Mouse (Mus musculus): Measurements from ENCODE around the gene Sh2b3. TPM values are rescaled to one million over a fixed set of nuclear protein-coding genes. Genes with fewer than 3 reads are reported as not detected.

Gene Sh2b3
- total RNA-seq, 4 experiments from 2014 or later, result 17.9 to 22.1 (median 19.9) TPM

GRCm38 (mm10) chr5:121824121-121824520 lies 13.3 kb downstream of the Sh2b3 start:
- no peak for DNase-seq (ENCODE audit: low spot score in 2 of 2)

GRCm38 (mm10) chr5:121823668-121824067 lies 13.8 kb downstream of the Sh2b3 start:
- DNase-seq (ENCODE audit: low spot score in 2 of 2), result no peak

GRCm38 (mm10) chr5:121822786-121823505 lies 14.5 kb downstream of the Sh2b3 start:
- no peak for DNase-seq (ENCODE audit: low spot score in 2 of 2)

GRCm38 (mm10) chr5:121821552-121821951 lies 15.9 kb downstream of the Sh2b3 start:
- no peak for DNase-seq (ENCODE audit: low spot score in 2 of 2)

- DNase-seq (ENCODE audit: low spot score in 2 of 2), result no peak
Observed at GRCm38 (mm10) chr5:121821116-121821515, 16.3 kb downstream of the Sh2b3 start.

GRCm38 (mm10) chr5:121820657-121821056 lies 16.8 kb downstream of the Sh2b3 start:
- DNase-seq (ENCODE audit: low spot score in 2 of 2), result no peak

- DNase-seq (ENCODE audit: low spot score in 2 of 2), result no peak
Observed at GRCm38 (mm10) chr5:121820161-121820560, 17.3 kb downstream of the Sh2b3 start.

- no peak for DNase-seq (ENCODE audit: low spot score in 2 of 2)
Observed at GRCm38 (mm10) chr5:121819559-121819958, 17.9 kb downstream of the Sh2b3 start.

GRCm38 (mm10) chr5:121818862-121819261 lies 18.6 kb downstream of the Sh2b3 start:
- DNase-seq (ENCODE audit: low spot score in 2 of 2), result no peak

- DNase-seq (ENCODE audit: low spot score in 2 of 2), result no peak
Observed at GRCm38 (mm10) chr5:121818401-121818800, 19.0 kb downstream of the Sh2b3 start.

GRCm38 (mm10) chr5:121817551-121817950 lies 19.9 kb downstream of the Sh2b3 start:
- no peak for DNase-seq (ENCODE audit: low spot score in 2 of 2)

GRCm38 (mm10) chr5:121816611-121817010 lies 20.8 kb downstream of the Sh2b3 start:
- no peak for DNase-seq (ENCODE audit: low spot score in 2 of 2)

- DNase-seq (ENCODE audit: low spot score in 2 of 2), result no peak
Observed at GRCm38 (mm10) chr5:121815867-121816380, 21.5 kb downstream of the Sh2b3 start.

GRCm38 (mm10) chr5:121815067-121815466 lies 22.4 kb downstream of the Sh2b3 start:
- DNase-seq (ENCODE audit: low spot score in 2 of 2), result no peak

- no peak for DNase-seq (ENCODE audit: low spot score in 2 of 2)
Observed at GRCm38 (mm10) chr5:121813744-121814143, 23.7 kb downstream of the Sh2b3 start.

- DNase-seq (ENCODE audit: low spot score in 2 of 2), result no peak
Observed at GRCm38 (mm10) chr5:121812526-121813243, 24.8 kb downstream of the Sh2b3 start.

GRCm38 (mm10) chr5:121811485-121811931 lies 25.9 kb downstream of the Sh2b3 start:
- DNase-seq (ENCODE audit: low spot score in 2 of 2), result no peak

- DNase-seq (ENCODE audit: low spot score in 2 of 2), result no peak
Observed at GRCm38 (mm10) chr5:121810331-121811151, 26.9 kb downstream of the Sh2b3 start.

- no peak for DNase-seq (ENCODE audit: low spot score in 2 of 2)
Observed at GRCm38 (mm10) chr5:121809667-121810224, 27.7 kb downstream of the Sh2b3 start.

- no peak for DNase-seq (ENCODE audit: low spot score in 2 of 2)
Observed at GRCm38 (mm10) chr5:121808202-121808601, 29.2 kb downstream of the Sh2b3 start.

GRCm38 (mm10) chr5:121807186-121807585 lies 30.3 kb downstream of the Sh2b3 start:
- DNase-seq (ENCODE audit: low spot score in 2 of 2), result no peak

Measured in left cerebral cortex, adult 8-10 months (tissue).